Mouse (Mus musculus) lung, postnatal 0 days (tissue): ENCODE results near the gene Agl.

Source experiments
- CTCF ChIP-seq: IDR thresholded peaks from 2 replicates; pipeline ENCODE4 v1.5.1; 2016; ENCODE audit warnings: antibody characterized with exemption, mild to moderate bottlenecking
- EP300 ChIP-seq: IDR thresholded peaks from 2 replicates; pipeline ENCODE4 v1.6.1; 2016; ENCODE audit warnings: antibody characterized with exemption, mild to moderate bottlenecking, control low read depth

GRCm38 (mm10) chr3:116829274-116829920 lies 21.4 kb upstream of the Agl start:
- no peak for TF ChIP-seq CTCF
- no peak for TF ChIP-seq EP300
